Mouse (Mus musculus) megakaryocyte, embryonic 14.5 days (primary cell): ENCODE data around the gene Mfsd14b. TPM values are rescaled to one million over a fixed set of nuclear protein-coding genes. Genes with fewer than 3 reads are reported as not detected.

Experiments
- H3K27me3 ChIP-seq: replicated peaks from 2 replicates; pipeline ENCODE3; 2012; ENCODE audit warnings: inconsistent platforms
- H3K36me3 ChIP-seq: replicated peaks from 2 replicates; pipeline ENCODE3; 2012; ENCODE audit warnings: low read length, inconsistent platforms, mixed read lengths
- H3K4me1 ChIP-seq: 2 replicates; pipeline ENCODE4 v1.6.1; 2012; ENCODE audit warnings: inconsistent platforms
- H3K4me3 ChIP-seq: replicated peaks from 2 replicates; pipeline ENCODE3; 2012; ENCODE audit warnings: moderate library complexity, mild to moderate bottlenecking, inconsistent platforms
- H3K9me3 ChIP-seq: 2 replicates; pipeline ENCODE4 v1.6.1; 2012; ENCODE audit warnings: inconsistent platforms
- FLI1 ChIP-seq: IDR thresholded peaks from 2 replicates; pipeline ENCODE4 v1.6.1; 2012; ENCODE audit warnings: low read length, inconsistent platforms, mixed read lengths
- GATA1 ChIP-seq: IDR thresholded peaks from 3 replicates; pipeline ENCODE4 v1.6.1; 2012; ENCODE audit warnings: mixed read lengths, low read length, inconsistent platforms, borderline replicate concordance
- polyA plus RNA-seq: library from polyadenylated mRNA; stranded (reverse); fragments of >175 nt; gene quantifications from 2 replicates; pipeline ENCODE4 v1.2.3, GENCODE M21; 2012; ENCODE audit warnings: low replicate concordance; ENCODE audit not compliant: insufficient read depth

Gene Mfsd14b
- polyA plus RNA-seq, 1 experiment = 3.2 TPM

GRCm38 (mm10) chr13:65097018-65097417 is 15.8 kb downstream of the Mfsd14b start:
- no peak for TF ChIP-seq GATA1
- TF ChIP-seq FLI1 = no peak
- peaks cover 60% of the 10 kb centered on the region for H3K36me3 ChIP-seq
- no peaks in the 10 kb centered on the region for H3K27me3 ChIP-seq
- H3K9me3 ChIP-seq = peaks cover 23% of the 10 kb centered on the region
- H3K4me3 ChIP-seq = no peak overlapping the region
- peaks cover 17% of the 10 kb centered on the region for H3K4me1 ChIP-seq

- Histone ChIP-seq H3K4me3 (no peak overlapping the region), H3K9me3 (peaks cover 23% of the 10 kb centered on the region), H3K4me1 (peaks cover 11% of the 10 kb centered on the region), H3K27me3 (no peaks in the 10 kb centered on the region), H3K36me3 (peaks cover 63% of the 10 kb centered on the region)
- TF ChIP-seq FLI1 = no peak
Observed at GRCm38 (mm10) chr13:65095923-65096322, 16.9 kb downstream of the Mfsd14b start.

DNA sequence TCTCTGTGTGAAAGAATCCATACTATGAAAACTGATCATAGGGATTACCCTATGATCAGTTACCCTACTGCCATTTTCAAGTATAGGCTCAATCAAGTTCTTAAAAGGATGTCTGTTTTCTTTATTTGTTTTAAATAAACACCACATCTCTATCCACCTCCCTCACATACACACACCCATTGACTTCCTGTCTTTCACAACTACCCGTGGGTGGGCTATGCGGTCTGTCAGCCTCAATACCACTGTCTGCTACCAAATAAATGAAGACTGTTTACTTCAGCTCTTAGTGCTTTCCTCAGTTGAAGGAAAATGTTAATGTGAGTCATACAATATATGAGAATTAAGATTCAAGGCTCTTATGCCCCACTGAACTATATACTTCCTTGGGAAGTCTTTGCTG is 42.8 kb downstream of the Mfsd14b start:
- TF ChIP-seq GATA1 (no peak), FLI1 (no peak)
- H3K4me1 ChIP-seq = no peaks in the 10 kb centered on the region
- H3K36me3 ChIP-seq = peaks cover 90% of the 10 kb centered on the region

DNA sequence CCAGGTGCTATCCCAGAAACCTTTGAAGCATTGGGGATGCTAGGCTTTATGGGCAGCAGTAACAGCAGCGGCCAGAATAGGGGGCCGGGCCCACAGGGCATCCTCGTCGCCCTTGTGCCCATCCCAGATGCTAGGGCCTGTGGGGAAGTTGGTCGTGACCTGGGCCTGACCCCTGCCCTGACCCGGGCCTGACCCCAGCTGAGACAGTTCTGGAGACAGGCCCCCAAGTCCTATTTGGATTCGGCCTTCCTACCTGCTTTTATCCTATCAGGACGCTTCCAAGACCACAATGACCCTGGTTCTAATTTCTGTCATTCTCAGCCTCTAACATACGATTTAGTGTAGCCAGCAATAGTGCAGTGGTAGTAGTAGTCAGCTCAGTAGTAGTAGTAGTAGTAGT is 60.1 kb downstream of the Mfsd14b start, which contains the start of gene Prss47:
TSS of gene Prss47 (minus strand) at position 101 of the 400 bp plus-strand sequence.
- Histone ChIP-seq H3K9me3 (peaks cover 26% of the 10 kb centered on the region), H3K27me3 (no peaks in the 10 kb centered on the region), H3K4me3 (no peak within 1 kb of the TSS), H3K36me3 (no peaks in the 10 kb centered on the region), H3K4me1 (no peaks in the 10 kb centered on the region)
- no peak for TF ChIP-seq GATA1
- TF ChIP-seq FLI1 = no peak

More for the DNA sequence above, 42.8 kb downstream of the Mfsd14b start:
- Histone ChIP-seq H3K9me3 (no peaks in the 10 kb centered on the region), H3K4me3 (no peak overlapping the region), H3K27me3 (no peaks in the 10 kb centered on the region)

GRCm38 (mm10) chr13:65035057-65035456 is 77.7 kb downstream of the Mfsd14b start:
- no peaks in the 10 kb centered on the region for H3K4me1 ChIP-seq
- no peaks in the 10 kb centered on the region for H3K36me3 ChIP-seq

DNA sequence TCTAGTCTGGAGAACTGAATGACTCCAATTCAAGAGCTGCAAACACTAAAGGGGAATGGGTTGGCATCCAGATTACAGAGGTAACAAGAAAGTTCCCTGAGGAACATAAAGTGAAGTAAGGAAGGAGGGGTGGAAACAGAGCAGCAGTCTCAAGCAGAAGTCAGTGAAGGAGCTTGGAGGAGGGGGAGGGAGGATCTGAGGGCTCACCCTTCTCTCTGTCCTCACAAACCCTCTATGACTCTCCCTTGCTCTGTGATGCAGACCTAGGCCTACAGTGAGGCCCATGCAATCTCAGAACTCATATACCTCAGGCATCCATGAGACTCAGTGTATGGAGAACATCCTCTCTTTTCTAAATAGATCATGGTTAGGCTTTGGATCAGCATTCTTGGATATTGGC is 80.0 kb downstream of the Mfsd14b start, which contains the start of gene Spata31d1c:
TSS of gene Spata31d1c (plus strand) at position 301 of the 400 bp plus-strand sequence.
- H3K4me3 ChIP-seq = no peak within 1 kb of the TSS
- H3K4me1 ChIP-seq = no peaks in the 10 kb centered on the region
- no peaks in the 10 kb centered on the region for H3K9me3 ChIP-seq
- TF ChIP-seq GATA1 (no peak), FLI1 (no peak)
- no peaks in the 10 kb centered on the region for H3K27me3 ChIP-seq
- H3K36me3 ChIP-seq = no peaks in the 10 kb centered on the region

More at GRCm38 (mm10) chr13:65035057-65035456, 77.7 kb downstream of the Mfsd14b start:
- Histone ChIP-seq H3K27me3 (no peaks in the 10 kb centered on the region), H3K4me3 (no peak overlapping the region), H3K9me3 (no peaks in the 10 kb centered on the region)
- TF ChIP-seq GATA1 (no peak), FLI1 (no peak)

Other genes with a start within 250 kb of the Mfsd14b start
- gene Cntnap3, start 209.0 kb downstream of the Mfsd14b start, polyA plus RNA-seq = not detected in 2 replicates
- not detected in 2 replicates for gene Spata31, start 195.6 kb downstream of the Mfsd14b start, polyA plus RNA-seq
- not detected in 2 replicates for gene Spata31d1c, start 79.9 kb downstream of the Mfsd14b start, polyA plus RNA-seq
- gene Prss47, start 60.2 kb downstream of the Mfsd14b start, polyA plus RNA-seq = 0.30 TPM in 1 of 2 replicates, not detected in the other
- 0.03 TPM in 1 of 2 replicates, not detected in the other for gene Olfr465-ps1, start 25.1 kb upstream of the Mfsd14b start, polyA plus RNA-seq
- not detected in 2 replicates for gene Olfr466, start 37.3 kb upstream of the Mfsd14b start, polyA plus RNA-seq
- gene Nlrp4f, start 93.0 kb upstream of the Mfsd14b start, polyA plus RNA-seq = not detected in 2 replicates
- 0.22 TPM in 1 of 2 replicates, not detected in the other for gene Gm10775, start 146.6 kb upstream of the Mfsd14b start, polyA plus RNA-seq
- gene Zfp369, start 165.8 kb upstream of the Mfsd14b start, polyA plus RNA-seq = 1.6 and 6.1 TPM in 2 replicates